17 mouse cellular contexts compared by ENCODE assay signal in genomic region chr8:44997321-44997720, GRCm38 (mm10).
DNase-seq lines count a peak whose midpoint lies in the region; ATAC-seq lines count a peak whose summit lies in the region.
"Had no signal": no experiment of that assay in that cellular context is flagged by ENCODE, and none has a peak within 500 bp of the region (broad histone marks: within the 10 kb centered on the region; RNA-seq: fewer than 3 reads in every experiment).

No protein-coding gene starts in this region.

- no peak overlapping the region for H3K27ac ChIP-seq in embryonic facial prominence, embryonic 14.5 days (replicated peaks; ENCODE audit: low read depth, low read length)
- no peak overlapping the region; the same call in 1 of the 2 replicates for H3K27ac ChIP-seq in embryonic facial prominence, embryonic 10.5 days (replicated peaks)
- H3K27ac ChIP-seq in heart, embryonic 13.5 days (replicated peaks), result peak overlapping the region; percentile 95
- H3K27ac ChIP-seq in midbrain, embryonic 10.5 days (replicated peaks), result peak overlapping the region; percentile 87; the same call in 1 of the 2 replicates
- no peak overlapping the region for H3K27ac ChIP-seq in midbrain, embryonic 16.5 days (ENCODE audit: low read length)
- H3K27ac ChIP-seq: embryonic facial prominence, embryonic 15.5 days; hindbrain, embryonic 14.5 days had no signal

- H3K9me3 ChIP-seq in embryonic facial prominence, embryonic 14.5 days (ENCODE audit: control insufficient read depth, low read length), result no peaks in the 10 kb centered on the region
- no peaks in the 10 kb centered on the region for H3K9me3 ChIP-seq in embryonic facial prominence, embryonic 10.5 days
- H3K9me3 ChIP-seq in heart, embryonic 13.5 days, result no peaks in the 10 kb centered on the region
- H3K9me3 ChIP-seq in midbrain, embryonic 10.5 days (replicated peaks), result no peaks in the 10 kb centered on the region
- no peaks in the 10 kb centered on the region for H3K9me3 ChIP-seq in midbrain, embryonic 16.5 days (replicated peaks; ENCODE audit: control insufficient read depth, low read length, poor library complexity, severe bottlenecking)
- H3K9me3 ChIP-seq: embryonic facial prominence, embryonic 15.5 days had no signal

- H3K4me3 ChIP-seq in embryonic facial prominence, embryonic 14.5 days (ENCODE audit: low read depth, low read length), result no peak overlapping the region
- H3K4me3 ChIP-seq in embryonic facial prominence, embryonic 10.5 days, result no peak overlapping the region
- no peak overlapping the region for H3K4me3 ChIP-seq in heart, embryonic 13.5 days
- H3K4me3 ChIP-seq in midbrain, embryonic 10.5 days, result no peak overlapping the region
- H3K4me3 ChIP-seq in midbrain, embryonic 16.5 days (ENCODE audit: low read depth, low read length), result no peak overlapping the region
- H3K4me3 ChIP-seq: embryonic facial prominence, embryonic 15.5 days had no signal

- no peaks in the 10 kb centered on the region for H3K36me3 ChIP-seq in embryonic facial prominence, embryonic 14.5 days (ENCODE audit: control insufficient read depth, insufficient read depth, low read length)
- 0 out of 2 replicates have a peak, but pooled peaks cover 5% of the 10 kb centered on the region for H3K36me3 ChIP-seq in embryonic facial prominence, embryonic 10.5 days (replicated peaks)
- H3K36me3 ChIP-seq in heart, embryonic 13.5 days, result no peaks in the 10 kb centered on the region
- no peaks in the 10 kb centered on the region for H3K36me3 ChIP-seq in midbrain, embryonic 10.5 days
- H3K36me3 ChIP-seq in midbrain, embryonic 16.5 days (ENCODE audit: control insufficient read depth, insufficient read depth, low read length), result no peaks in the 10 kb centered on the region
- H3K36me3 ChIP-seq: embryonic facial prominence, embryonic 15.5 days had no signal

- H3K9ac ChIP-seq in embryonic facial prominence, embryonic 14.5 days (ENCODE audit: low read depth, low read length), result no peak overlapping the region
- 0 out of 2 replicates have a peak overlapping the region, but pooled peaks have one; percentile 78 for H3K9ac ChIP-seq in heart, embryonic 13.5 days
- no peak overlapping the region for H3K9ac ChIP-seq in midbrain, embryonic 16.5 days (ENCODE audit: low read depth, low read length)
- H3K9ac ChIP-seq: embryonic facial prominence, embryonic 15.5 days; hindbrain, embryonic 14.5 days had no signal

- no peak overlapping the region for H3K4me2 ChIP-seq in embryonic facial prominence, embryonic 14.5 days (ENCODE audit: low read depth, low read length)
- H3K4me2 ChIP-seq in heart, embryonic 13.5 days, result peak overlapping the region; percentile 69
- no peak overlapping the region for H3K4me2 ChIP-seq in midbrain, embryonic 16.5 days (ENCODE audit: low read length)
- H3K4me2 ChIP-seq: embryonic facial prominence, embryonic 15.5 days; hindbrain, embryonic 14.5 days had no signal

- H3K4me1 ChIP-seq in embryonic facial prominence, embryonic 14.5 days (ENCODE audit: control insufficient read depth, insufficient read depth, low read length), result peaks cover 50% of the 10 kb centered on the region
- H3K4me1 ChIP-seq in embryonic facial prominence, embryonic 10.5 days, result peaks cover 88% of the 10 kb centered on the region
- peaks cover 86% of the 10 kb centered on the region for H3K4me1 ChIP-seq in heart, embryonic 13.5 days
- H3K4me1 ChIP-seq in midbrain, embryonic 10.5 days, result peaks cover 93% of the 10 kb centered on the region
- H3K4me1 ChIP-seq in midbrain, embryonic 16.5 days (ENCODE audit: control insufficient read depth, insufficient read depth, low read length), result peaks cover 17% of the 10 kb centered on the region

- DNase-seq in embryonic facial prominence, embryonic 14.5 days (ENCODE audit: low spot score), result peak; percentile 46
- no peak for DNase-seq in embryonic facial prominence, embryonic 10.5 days (ENCODE audit: low spot score)
- DNase-seq in heart, adult 18-20 months, result no peak
- DNase-seq in midbrain, embryonic 10.5 days (ENCODE audit: low spot score), result no peak
- DNase-seq in frontal cortex, postnatal 14 days (ENCODE audit: low spot score in 2 of 2), result no peak
- DNase-seq: cerebellum, adult 2 months; cerebellum, postnatal 36 days; embryo, embryonic 11 days; kidney, adult 8-10 months; kidney, postnatal 14 days; left cerebral cortex, postnatal 4 days; lung, postnatal 10 days had no signal

- no peak for ATAC-seq in embryonic facial prominence, embryonic 14.5 days (ENCODE audit: low read depth)
- no peak for ATAC-seq in heart, embryonic 13.5 days (ENCODE audit: extremely low read depth, insufficient number of reproducible peaks, low FRiP score, low TSS enrichment)
- no peak for ATAC-seq in midbrain, embryonic 16.5 days
- ATAC-seq: forebrain, embryonic 14.5 days had no signal

- WGBS in embryonic facial prominence, embryonic 14.5 days, result 55% methylated on average over 3 of the region's 3 CpGs
- 66% methylated on average over 3 of the region's 3 CpGs for WGBS in embryonic facial prominence, embryonic 10.5 days
- 65% methylated on average over 3 of the region's 3 CpGs for WGBS in heart, embryonic 13.5 days
- 69% methylated on average over 3 of the region's 3 CpGs for WGBS in midbrain, embryonic 10.5 days
- WGBS in midbrain, embryonic 16.5 days, result 75% methylated on average over 3 of the region's 3 CpGs

- H3K27me3 ChIP-seq in embryonic facial prominence, embryonic 14.5 days (replicated peaks; ENCODE audit: control insufficient read depth, insufficient read depth, low read length), result no peaks in the 10 kb centered on the region
- no peaks in the 10 kb centered on the region for H3K27me3 ChIP-seq in embryonic facial prominence, embryonic 10.5 days (replicated peaks; ENCODE audit: low read depth, poor library complexity, severe bottlenecking)
- H3K27me3 ChIP-seq in heart, embryonic 13.5 days (replicated peaks), result peaks cover 5% of the 10 kb centered on the region; the same call in 1 of the 2 replicates
- no peaks in the 10 kb centered on the region for H3K27me3 ChIP-seq in midbrain, embryonic 10.5 days (ENCODE audit: low read depth, poor library complexity, severe bottlenecking)
- no peaks in the 10 kb centered on the region for H3K27me3 ChIP-seq in midbrain, embryonic 16.5 days (ENCODE audit: control insufficient read depth, insufficient read depth, low read depth, low read length)
- H3K27me3 ChIP-seq: embryonic facial prominence, embryonic 15.5 days had no signal

Comparison
In these comparisons a context has a peak if more than half of its experiments do, and no peak if none do; other contexts are left out.
1. H3K27ac ChIP-seq: peak in heart, embryonic 13.5 days (single experiment) and midbrain, embryonic 10.5 days (single experiment); none in embryonic facial prominence, embryonic 14.5 days (single experiment), embryonic facial prominence, embryonic 10.5 days (single experiment) and midbrain, embryonic 16.5 days (single experiment).